Mouse (Mus musculus): ENCODE measurements at regions not wholly inside any gene's neighbourhood (a gene's known extent, or its start where the extent isn't known, plus 50 kb on each side); places are given as distances from the start of the nearest gene placed in this dataset.

GRCm38 (mm10) chr15:61582335-61582734 is 659.5 kb upstream of the A1bg start:
- no peak overlapping the region for H3K27ac ChIP-seq
- no peak overlapping the region for H3K9ac ChIP-seq (replicated peaks)
- no peaks in the 10 kb centered on the region for H3K36me3 ChIP-seq (replicated peaks; ENCODE audit: control insufficient read depth, insufficient read depth, low read depth)
- H3K4me1 ChIP-seq (replicated peaks; ENCODE audit: control insufficient read depth in 2 of 2, insufficient read depth in 2 of 2, low read length in 1 of 2) = no peaks in the 10 kb centered on the region
- no peak overlapping the region for H3K4me3 ChIP-seq (ENCODE audit: insufficient read depth in 1 of 2, low read depth in 2 of 2, low read length in 2 of 2)
- no peak for TF ChIP-seq EP300 (IDR thresholded peaks at IDR 0.05; ENCODE audit: low read depth)
- no peak for TF ChIP-seq CTCF (IDR thresholded peaks at IDR 0.05; ENCODE audit: low read depth)
- WGBS (ENCODE audit: insufficient replicate concordance) = 17% methylated on average over 2 of the region's 2 CpGs
- ATAC-seq (ENCODE audit: insufficient read depth) = no peak
- no peaks in the 10 kb centered on the region for H3K9me3 ChIP-seq (ENCODE audit: control insufficient read depth, low read length)
- no peak for DNase-seq (ENCODE audit: low read depth in 3 of 3, low spot score in 3 of 3)
- H3K27me3 ChIP-seq (ENCODE audit: control insufficient read depth, insufficient read depth, low read length) = no peaks in the 10 kb centered on the region
- no peak overlapping the region for H3K4me2 ChIP-seq (ENCODE audit: low read depth)

GRCm38 (mm10) chr15:61563347-61563746 is 640.5 kb upstream of the A1bg start:
- ATAC-seq (ENCODE audit: insufficient read depth) = no peak
- no peaks in the 10 kb centered on the region for H3K27me3 ChIP-seq (ENCODE audit: control insufficient read depth, insufficient read depth, low read length)
- TF ChIP-seq CTCF (IDR thresholded peaks at IDR 0.05; ENCODE audit: low read depth) (no peak), EP300 (IDR thresholded peaks at IDR 0.05; ENCODE audit: low read depth) (no peak)

GRCm38 (mm10) chr15:61562252-61562651 is 639.4 kb upstream of the A1bg start:
- H3K27ac ChIP-seq = no peak overlapping the region
- no peak overlapping the region for H3K9ac ChIP-seq (replicated peaks)
- H3K27me3 ChIP-seq (ENCODE audit: control insufficient read depth, insufficient read depth, low read length) = no peaks in the 10 kb centered on the region
- no peak overlapping the region for H3K4me3 ChIP-seq (ENCODE audit: insufficient read depth in 1 of 2, low read depth in 2 of 2, low read length in 2 of 2)
- DNase-seq (ENCODE audit: low read depth in 3 of 3, low spot score in 3 of 3) = no peak
- no peaks in the 10 kb centered on the region for H3K36me3 ChIP-seq (replicated peaks; ENCODE audit: control insufficient read depth, insufficient read depth, low read depth)
- TF ChIP-seq CTCF (IDR thresholded peaks at IDR 0.05; ENCODE audit: low read depth) (no peak), EP300 (IDR thresholded peaks at IDR 0.05; ENCODE audit: low read depth) (no peak)
- no peak overlapping the region for H3K4me2 ChIP-seq (ENCODE audit: low read depth)
- 28% methylated on average over 2 of the region's 2 CpGs for WGBS (ENCODE audit: insufficient replicate concordance)
- H3K4me1 ChIP-seq (replicated peaks; ENCODE audit: control insufficient read depth in 2 of 2, insufficient read depth in 2 of 2, low read length in 1 of 2) = no peaks in the 10 kb centered on the region
- H3K9me3 ChIP-seq (ENCODE audit: control insufficient read depth, low read length) = no peaks in the 10 kb centered on the region
- ATAC-seq (ENCODE audit: insufficient read depth) = no peak

More at GRCm38 (mm10) chr15:61563347-61563746, 640.5 kb upstream of the A1bg start:
- no peaks in the 10 kb centered on the region for H3K36me3 ChIP-seq (replicated peaks; ENCODE audit: control insufficient read depth, insufficient read depth, low read depth)
- no peak overlapping the region for H3K4me3 ChIP-seq (ENCODE audit: insufficient read depth in 1 of 2, low read depth in 2 of 2, low read length in 2 of 2)
- no peak overlapping the region for H3K4me2 ChIP-seq (ENCODE audit: low read depth)
- H3K9me3 ChIP-seq (ENCODE audit: control insufficient read depth, low read length) = no peaks in the 10 kb centered on the region
- DNase-seq (ENCODE audit: low read depth in 3 of 3, low spot score in 3 of 3) = no peak
- no peak overlapping the region for H3K27ac ChIP-seq
- no peaks in the 10 kb centered on the region for H3K4me1 ChIP-seq (replicated peaks; ENCODE audit: control insufficient read depth in 2 of 2, insufficient read depth in 2 of 2, low read length in 1 of 2)
- H3K9ac ChIP-seq (replicated peaks) = no peak overlapping the region

DNA sequence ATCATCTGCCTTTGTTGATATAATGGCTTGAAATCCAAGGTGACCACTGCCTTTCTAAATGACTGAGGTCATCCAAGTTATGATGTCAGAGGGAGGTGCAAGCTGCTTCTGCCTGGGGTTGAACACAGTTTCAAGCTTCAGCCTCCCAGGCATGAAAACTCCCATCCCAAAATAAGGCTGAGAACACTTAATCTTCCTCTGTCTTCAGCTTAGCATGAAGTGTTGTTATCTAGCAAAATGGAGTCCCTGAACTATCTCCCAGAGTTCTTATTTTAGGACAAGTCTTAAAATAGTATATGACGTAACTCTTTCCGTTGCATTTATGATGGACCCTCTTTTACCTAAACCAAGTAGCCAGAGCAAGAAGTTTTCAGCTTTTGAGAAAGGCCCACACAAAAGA is 631.1 kb upstream of the A1bg start:
- no peak for TF ChIP-seq CTCF (IDR thresholded peaks at IDR 0.05; ENCODE audit: low read depth)
- TF ChIP-seq EP300 (IDR thresholded peaks at IDR 0.05; ENCODE audit: low read depth) = no peak
- H3K4me2 ChIP-seq (ENCODE audit: low read depth) = no peak overlapping the region
- H3K9ac ChIP-seq (replicated peaks) = no peak overlapping the region
- no peaks in the 10 kb centered on the region for H3K36me3 ChIP-seq (replicated peaks; ENCODE audit: control insufficient read depth, insufficient read depth, low read depth)
- DNase-seq (ENCODE audit: low read depth in 3 of 3, low spot score in 3 of 3) = no peak
- no peaks in the 10 kb centered on the region for H3K4me1 ChIP-seq (replicated peaks; ENCODE audit: control insufficient read depth in 2 of 2, insufficient read depth in 2 of 2, low read length in 1 of 2)
- ATAC-seq (ENCODE audit: insufficient read depth) = no peak
- H3K27ac ChIP-seq = no peak overlapping the region
- no peaks in the 10 kb centered on the region for H3K27me3 ChIP-seq (ENCODE audit: control insufficient read depth, insufficient read depth, low read length)
- no peak overlapping the region for H3K4me3 ChIP-seq (ENCODE audit: insufficient read depth in 1 of 2, low read depth in 2 of 2, low read length in 2 of 2)
- WGBS (ENCODE audit: insufficient replicate concordance) = 71% methylated on average over 2 of the region's 2 CpGs
- H3K9me3 ChIP-seq (ENCODE audit: control insufficient read depth, low read length) = no peaks in the 10 kb centered on the region

DNA sequence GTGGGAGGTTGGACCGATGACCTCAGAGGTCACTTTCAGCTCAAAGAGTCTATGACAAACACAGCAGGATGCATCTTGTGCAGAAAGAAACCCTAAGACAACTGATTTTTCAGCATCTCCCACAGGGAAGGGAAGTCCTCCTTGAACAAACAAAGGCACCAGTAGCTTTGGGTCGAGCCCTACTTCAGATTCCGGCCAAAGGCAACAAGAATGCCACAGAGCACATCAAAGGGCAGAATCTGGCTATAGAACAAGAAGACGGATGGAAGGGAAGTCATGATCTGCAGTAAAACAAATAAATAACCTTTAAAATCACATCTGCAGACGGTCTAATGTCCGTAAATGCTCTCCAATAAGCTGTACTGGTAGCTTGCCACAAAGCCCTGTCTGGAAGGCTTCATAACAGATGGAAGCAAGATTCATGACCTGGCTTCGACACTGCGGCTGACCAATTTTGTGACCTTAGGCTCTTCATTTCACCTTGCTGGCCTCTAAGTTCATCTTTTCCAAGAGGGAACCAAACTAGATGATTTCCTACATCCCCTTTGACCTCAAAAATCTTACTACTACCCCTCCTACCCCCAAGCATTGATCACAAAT is 630.4 kb upstream of the A1bg start:
- H3K4me2 ChIP-seq (ENCODE audit: low read depth) = no peak overlapping the region
- H3K36me3 ChIP-seq (replicated peaks; ENCODE audit: control insufficient read depth, insufficient read depth, low read depth) = no peaks in the 10 kb centered on the region
- H3K4me1 ChIP-seq (replicated peaks; ENCODE audit: control insufficient read depth in 2 of 2, insufficient read depth in 2 of 2, low read length in 1 of 2) = no peaks in the 10 kb centered on the region
- H3K27ac ChIP-seq = no peak overlapping the region
- no peak overlapping the region for H3K4me3 ChIP-seq (ENCODE audit: insufficient read depth in 1 of 2, low read depth in 2 of 2, low read length in 2 of 2)
- no peaks in the 10 kb centered on the region for H3K27me3 ChIP-seq (ENCODE audit: control insufficient read depth, insufficient read depth, low read length)
- DNase-seq (ENCODE audit: low read depth in 3 of 3, low spot score in 3 of 3) = no peak
- no peak for TF ChIP-seq EP300 (IDR thresholded peaks at IDR 0.05; ENCODE audit: low read depth)
- no peak for TF ChIP-seq CTCF (IDR thresholded peaks at IDR 0.05; ENCODE audit: low read depth)
- ATAC-seq (ENCODE audit: insufficient read depth) = no peak
- no peak overlapping the region for H3K9ac ChIP-seq (replicated peaks)
- 53% methylated on average over 8 of the region's 8 CpGs for WGBS (ENCODE audit: insufficient replicate concordance)
- no peaks in the 10 kb centered on the region for H3K9me3 ChIP-seq (ENCODE audit: control insufficient read depth, low read length)
